Mouse (Mus musculus): ENCODE measurements at regions not wholly inside any gene's neighbourhood (a gene's known extent, or its start where the extent isn't known, plus 50 kb on each side); places are given as distances from the start of the nearest gene placed in this dataset.
A peak's percentile ranks its signal among the peaks of the same experiment; 100 is the strongest.

DNA sequence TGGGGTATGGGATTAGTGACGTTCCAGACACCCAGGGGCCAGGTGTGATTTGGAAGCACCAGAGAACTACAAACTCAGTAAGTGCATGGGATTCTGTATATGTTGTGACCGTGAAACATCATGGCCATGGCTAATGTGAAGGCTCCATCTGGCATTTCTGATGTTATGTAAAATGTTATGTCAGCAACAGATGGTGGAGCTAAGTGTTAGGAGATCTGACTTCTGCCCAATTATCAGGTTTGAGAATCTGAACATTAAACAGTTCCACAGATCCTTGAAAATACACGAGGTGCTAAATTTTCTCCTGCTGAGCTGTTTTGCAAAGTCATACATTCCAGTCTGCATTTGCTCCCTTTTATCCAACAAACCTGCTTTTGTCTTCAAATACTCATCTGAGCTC, 223.6 kb upstream of the Egfl6 start:
- Histone ChIP-seq H3K79me2 (ENCODE audit: control insufficient read depth, insufficient read depth) (no peaks in the 10 kb centered on the region), H3K79me3 (ENCODE audit: low read depth) (no peaks in the 10 kb centered on the region), H3K27me3 (ENCODE audit: control insufficient read depth, insufficient read depth, insufficient read length) (no peaks in the 10 kb centered on the region), H3K36me3 (ENCODE audit: control insufficient read depth, insufficient read depth) (no peaks in the 10 kb centered on the region), H3ac (ENCODE audit: control insufficient read depth, insufficient read length, low read depth) (no peak overlapping the region), H3K4me3 (ENCODE audit: insufficient read depth, poor library complexity, severe bottlenecking) (no peak overlapping the region)
- TF ChIP-seq MYOG (IDR thresholded peaks at IDR 0.05; ENCODE audit: control insufficient read depth, extremely low read depth, insufficient read length) (no peak), MAX (IDR thresholded peaks at IDR 0.05) (no peak), USF1 (IDR thresholded peaks at IDR 0.05; ENCODE audit: low read depth) (no peak), FOSL1 (IDR thresholded peaks at IDR 0.05; ENCODE audit: insufficient read depth, low read length, poor library complexity, severe bottlenecking) (no peak), CTCF (IDR thresholded peaks at IDR 0.05; ENCODE audit: control insufficient read depth, insufficient read depth, insufficient read length) (no peak), CEBPB (IDR thresholded peaks at IDR 0.05; ENCODE audit: low read depth) (no peak), MYOD1 (IDR thresholded peaks at IDR 0.05; ENCODE audit: control insufficient read depth, insufficient read length, low read depth) (no peak)

- no peak overlapping the region for H3ac ChIP-seq (ENCODE audit: control insufficient read depth, insufficient read length, low read depth)
- H3K79me3 ChIP-seq (ENCODE audit: low read depth): no peaks in the 10 kb centered on the region
- no peaks in the 10 kb centered on the region for H3K27me3 ChIP-seq (ENCODE audit: control insufficient read depth, insufficient read depth, insufficient read length)
- no peaks in the 10 kb centered on the region for H3K79me2 ChIP-seq (ENCODE audit: control insufficient read depth, insufficient read depth)
- TF ChIP-seq FOSL1 (IDR thresholded peaks at IDR 0.05; ENCODE audit: insufficient read depth, low read length, poor library complexity, severe bottlenecking): no peak
- no peak for TF ChIP-seq CEBPB (IDR thresholded peaks at IDR 0.05; ENCODE audit: low read depth)
- no peak for TF ChIP-seq CTCF (IDR thresholded peaks at IDR 0.05; ENCODE audit: control insufficient read depth, insufficient read depth, insufficient read length)
- no peak for TF ChIP-seq MAX (IDR thresholded peaks at IDR 0.05)
- TF ChIP-seq MYOD1 (IDR thresholded peaks at IDR 0.05; ENCODE audit: control insufficient read depth, insufficient read length, low read depth): no peak
- TF ChIP-seq MYOG (IDR thresholded peaks at IDR 0.05; ENCODE audit: control insufficient read depth, extremely low read depth, insufficient read length): no peak
- no peak for TF ChIP-seq USF1 (IDR thresholded peaks at IDR 0.05; ENCODE audit: low read depth)
- no peaks in the 10 kb centered on the region for H3K36me3 ChIP-seq (ENCODE audit: control insufficient read depth, insufficient read depth)
- H3K4me3 ChIP-seq (ENCODE audit: insufficient read depth, poor library complexity, severe bottlenecking): no peak overlapping the region
Measured at GRCm38 (mm10) chrX:166808207-166808606, 222.7 kb upstream of the Egfl6 start.

DNA sequence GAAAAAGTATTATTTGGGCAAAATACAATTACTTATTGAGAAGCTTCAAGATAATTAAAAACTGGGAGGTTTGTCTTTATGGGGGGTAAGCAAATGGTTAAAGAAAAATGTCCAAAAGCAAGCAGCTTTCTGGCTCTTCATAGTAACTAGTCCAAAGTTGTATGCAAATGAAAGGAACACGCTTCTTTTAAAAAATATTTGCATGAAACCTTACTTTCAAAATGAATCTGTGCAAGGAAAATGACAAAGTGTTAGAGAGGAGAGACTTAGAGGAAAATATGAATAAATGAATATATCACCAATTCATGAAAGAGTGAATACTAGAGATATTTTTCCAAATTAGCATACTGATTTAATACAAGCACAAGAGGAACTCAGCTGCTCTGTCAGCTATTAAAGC, 220.4 kb upstream of the Egfl6 start:
- Histone ChIP-seq H3K4me3 (ENCODE audit: insufficient read depth, poor library complexity, severe bottlenecking) (no peak overlapping the region), H3K36me3 (ENCODE audit: control insufficient read depth, insufficient read depth) (no peaks in the 10 kb centered on the region), H3ac (ENCODE audit: control insufficient read depth, insufficient read length, low read depth) (no peak overlapping the region), H3K79me3 (ENCODE audit: low read depth) (no peaks in the 10 kb centered on the region), H3K79me2 (ENCODE audit: control insufficient read depth, insufficient read depth) (no peaks in the 10 kb centered on the region), H3K27me3 (ENCODE audit: control insufficient read depth, insufficient read depth, insufficient read length) (no peaks in the 10 kb centered on the region)
- TF ChIP-seq CTCF (IDR thresholded peaks at IDR 0.05; ENCODE audit: control insufficient read depth, insufficient read depth, insufficient read length) (no peak), CEBPB (IDR thresholded peaks at IDR 0.05; ENCODE audit: low read depth) (no peak), FOSL1 (IDR thresholded peaks at IDR 0.05; ENCODE audit: insufficient read depth, low read length, poor library complexity, severe bottlenecking) (no peak), USF1 (IDR thresholded peaks at IDR 0.05; ENCODE audit: low read depth) (no peak), MYOG (IDR thresholded peaks at IDR 0.05; ENCODE audit: control insufficient read depth, extremely low read depth, insufficient read length) (no peak), MYOD1 (IDR thresholded peaks at IDR 0.05; ENCODE audit: control insufficient read depth, insufficient read length, low read depth) (no peak), MAX (IDR thresholded peaks at IDR 0.05) (no peak)

- peak; percentile 84 for TF ChIP-seq MYOD1 (IDR thresholded peaks at IDR 0.05; ENCODE audit: control insufficient read depth, insufficient read length, low read depth)
- TF ChIP-seq CEBPB (IDR thresholded peaks at IDR 0.05; ENCODE audit: low read depth): peak; percentile 20
- no peak for TF ChIP-seq MAX (IDR thresholded peaks at IDR 0.05)
- TF ChIP-seq CTCF (IDR thresholded peaks at IDR 0.05; ENCODE audit: control insufficient read depth, insufficient read depth, insufficient read length): no peak
- TF ChIP-seq MYOG (IDR thresholded peaks at IDR 0.05; ENCODE audit: control insufficient read depth, extremely low read depth, insufficient read length): no peak
- Histone ChIP-seq H3ac (ENCODE audit: control insufficient read depth, insufficient read length, low read depth) (no peak overlapping the region), H3K36me3 (ENCODE audit: control insufficient read depth, insufficient read depth) (no peaks in the 10 kb centered on the region), H3K79me2 (ENCODE audit: control insufficient read depth, insufficient read depth) (no peaks in the 10 kb centered on the region), H3K27me3 (ENCODE audit: control insufficient read depth, insufficient read depth, insufficient read length) (no peaks in the 10 kb centered on the region), H3K79me3 (ENCODE audit: low read depth) (no peaks in the 10 kb centered on the region), H3K4me3 (ENCODE audit: insufficient read depth, poor library complexity, severe bottlenecking) (no peak overlapping the region)
Measured at GRCm38 (mm10) chrX:166805480-166805879, 220.0 kb upstream of the Egfl6 start.

DNA sequence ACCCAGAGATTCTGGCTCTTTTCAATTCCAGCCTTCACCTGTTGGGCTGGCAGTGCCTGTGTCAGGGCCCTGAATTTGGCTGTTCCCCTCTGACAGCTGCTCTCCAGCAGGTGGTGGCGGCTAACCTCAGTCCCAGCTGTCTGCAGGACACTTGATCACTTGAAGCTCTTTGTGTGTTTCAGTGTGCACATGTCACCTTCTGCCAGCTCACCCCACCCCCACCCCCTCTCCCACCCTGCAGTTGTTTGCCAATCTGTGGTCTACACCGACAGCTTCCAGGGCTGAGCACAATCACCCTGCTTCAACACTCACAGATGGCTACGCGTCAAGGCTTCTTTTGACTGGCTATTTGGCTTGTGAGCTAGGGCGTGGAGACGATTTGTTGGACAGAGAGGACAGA, 217.7 kb upstream of the Egfl6 start:
- Histone ChIP-seq H3K36me3 (ENCODE audit: control insufficient read depth, insufficient read depth) (no peaks in the 10 kb centered on the region), H3K79me3 (ENCODE audit: low read depth) (no peaks in the 10 kb centered on the region), H3K27me3 (ENCODE audit: control insufficient read depth, insufficient read depth, insufficient read length) (no peaks in the 10 kb centered on the region), H3K4me3 (ENCODE audit: insufficient read depth, poor library complexity, severe bottlenecking) (no peak overlapping the region), H3ac (ENCODE audit: control insufficient read depth, insufficient read length, low read depth) (no peak overlapping the region), H3K79me2 (ENCODE audit: control insufficient read depth, insufficient read depth) (no peaks in the 10 kb centered on the region)
- TF ChIP-seq FOSL1 (IDR thresholded peaks at IDR 0.05; ENCODE audit: insufficient read depth, low read length, poor library complexity, severe bottlenecking): no peak
- peak; percentile 95 for TF ChIP-seq MYOD1 (IDR thresholded peaks at IDR 0.05; ENCODE audit: control insufficient read depth, insufficient read length, low read depth)

DNA sequence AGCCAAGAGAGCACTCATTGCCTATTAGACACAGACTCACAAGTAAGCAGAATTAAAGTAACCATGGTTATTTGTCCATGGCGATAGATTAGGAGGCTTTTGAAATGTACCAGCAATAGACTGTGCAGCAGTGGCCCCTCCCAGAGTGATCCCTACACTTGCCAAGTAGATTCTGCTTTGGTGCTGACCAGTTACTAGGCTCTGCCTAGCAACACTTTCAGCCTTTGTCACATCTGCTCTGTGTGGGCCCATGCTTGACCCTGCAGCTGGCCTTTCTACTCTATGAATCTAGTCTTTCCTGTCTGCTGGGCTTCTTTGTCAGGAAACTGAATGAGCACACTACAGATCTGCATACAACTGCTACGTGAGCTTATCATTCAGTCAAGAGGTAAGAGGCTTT, 215.5 kb upstream of the Egfl6 start:
- H3K27me3 ChIP-seq (ENCODE audit: control insufficient read depth, insufficient read depth, insufficient read length): no peaks in the 10 kb centered on the region
- H3K36me3 ChIP-seq (ENCODE audit: control insufficient read depth, insufficient read depth): no peaks in the 10 kb centered on the region
- TF ChIP-seq FOSL1 (IDR thresholded peaks at IDR 0.05; ENCODE audit: insufficient read depth, low read length, poor library complexity, severe bottlenecking) (no peak), MYOD1 (IDR thresholded peaks at IDR 0.05; ENCODE audit: control insufficient read depth, insufficient read length, low read depth) (no peak), USF1 (IDR thresholded peaks at IDR 0.05; ENCODE audit: low read depth) (no peak), CTCF (IDR thresholded peaks at IDR 0.05; ENCODE audit: control insufficient read depth, insufficient read depth, insufficient read length) (no peak), MAX (IDR thresholded peaks at IDR 0.05) (no peak), CEBPB (IDR thresholded peaks at IDR 0.05; ENCODE audit: low read depth) (no peak), MYOG (IDR thresholded peaks at IDR 0.05; ENCODE audit: control insufficient read depth, extremely low read depth, insufficient read length) (no peak)
- no peaks in the 10 kb centered on the region for H3K79me3 ChIP-seq (ENCODE audit: low read depth)
- H3K4me3 ChIP-seq (ENCODE audit: insufficient read depth, poor library complexity, severe bottlenecking): no peak overlapping the region
- H3K79me2 ChIP-seq (ENCODE audit: control insufficient read depth, insufficient read depth): no peaks in the 10 kb centered on the region
- no peak overlapping the region for H3ac ChIP-seq (ENCODE audit: control insufficient read depth, insufficient read length, low read depth)

Data from C2C12 (cell line).